Mouse (Mus musculus) cerebellum, postnatal 25 days (tissue): ENCODE results near the gene Vangl1.

Experiments
- DNase-seq, 2 experiments: peaks; one replicate each; pipeline ENCODE4 v3.0.0; 2021; ENCODE audit warnings: mixed read lengths in 2 of 2

The Vangl1 gene

GRCm38 (mm10) chr3:102197746-102198145 lies 6.7 kb downstream of the Vangl1 start:
- no peak for DNase-seq

DNA sequence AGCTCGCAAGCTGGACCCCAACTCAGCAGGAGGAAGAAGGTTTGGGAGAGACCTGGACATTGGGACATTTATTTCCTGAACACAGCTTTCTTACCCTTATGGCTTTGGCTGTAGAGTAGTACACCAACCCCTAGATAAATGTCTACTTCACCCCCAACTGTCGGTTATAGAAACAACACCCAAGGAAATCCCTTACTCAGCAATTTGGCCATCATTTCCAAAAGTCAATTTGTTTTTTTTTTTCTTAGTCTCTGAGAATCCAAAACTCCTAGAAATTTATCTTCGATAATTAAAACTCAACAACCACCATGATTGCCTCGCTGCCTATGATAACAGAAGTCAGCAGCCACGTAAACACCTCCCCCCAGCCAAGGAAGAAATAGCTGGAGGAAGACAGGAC lies 7.3 kb downstream of the Vangl1 start:
- DNase-seq: no peak

DNA sequence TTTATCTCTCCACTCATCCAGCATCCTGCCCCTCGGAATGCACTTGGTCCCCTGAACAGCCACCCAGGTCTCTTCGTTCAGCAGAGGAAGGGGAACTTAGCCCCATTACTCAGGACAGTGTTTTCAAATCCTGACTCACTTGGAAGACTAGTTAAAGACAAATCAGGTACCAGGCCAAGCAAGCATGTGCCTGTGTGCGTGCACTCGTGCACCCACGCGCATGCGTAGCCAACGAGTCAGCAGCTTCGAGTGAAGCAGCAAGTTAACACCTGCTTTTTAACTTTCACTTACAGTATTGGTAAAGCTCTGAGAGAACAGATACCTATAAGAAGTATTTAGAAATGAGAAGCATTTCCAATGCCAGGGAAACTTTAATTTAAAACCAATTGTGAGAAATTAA lies 8.3 kb downstream of the Vangl1 start:
- DNase-seq: no peak

- DNase-seq: no peak
Measured at GRCm38 (mm10) chr3:102195762-102196161, 8.7 kb downstream of the Vangl1 start.

DNA sequence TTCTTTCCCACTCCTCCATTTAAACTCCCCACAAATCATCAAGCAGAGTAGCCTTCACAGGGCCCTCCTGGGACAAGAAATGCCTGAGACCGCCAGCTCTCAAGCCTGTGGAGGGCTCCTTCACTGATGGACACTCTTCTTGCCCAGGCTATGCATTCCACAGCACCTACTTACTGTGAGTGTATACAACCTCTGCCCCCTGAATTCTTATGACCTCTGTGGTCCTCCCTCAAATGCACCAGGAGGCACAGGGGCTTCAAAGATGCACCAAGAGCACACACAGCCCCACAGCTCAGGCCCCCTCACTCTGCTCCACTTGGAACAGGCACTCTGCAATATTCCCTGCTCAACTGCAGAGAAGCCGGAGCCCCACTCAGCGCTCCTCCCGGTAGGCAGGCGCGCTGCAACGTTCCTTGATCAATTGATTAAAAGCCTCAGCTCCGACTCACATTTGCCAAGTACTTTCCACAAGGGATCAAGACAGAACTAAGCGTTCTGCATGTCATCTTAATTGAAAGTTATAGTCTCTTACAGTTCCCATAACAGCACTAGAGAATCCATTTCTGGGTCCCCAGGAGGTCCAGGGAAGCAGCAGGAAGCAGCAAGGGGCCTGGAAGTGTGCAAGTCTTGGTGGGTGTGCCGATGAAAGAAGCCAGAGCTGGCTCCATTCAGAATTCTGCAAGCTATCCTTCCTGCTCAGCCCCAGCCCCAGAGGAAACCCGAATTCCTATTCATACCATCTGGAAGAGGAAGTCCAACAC lies 10.0 kb downstream of the Vangl1 start:
- no peak for DNase-seq

DNA sequence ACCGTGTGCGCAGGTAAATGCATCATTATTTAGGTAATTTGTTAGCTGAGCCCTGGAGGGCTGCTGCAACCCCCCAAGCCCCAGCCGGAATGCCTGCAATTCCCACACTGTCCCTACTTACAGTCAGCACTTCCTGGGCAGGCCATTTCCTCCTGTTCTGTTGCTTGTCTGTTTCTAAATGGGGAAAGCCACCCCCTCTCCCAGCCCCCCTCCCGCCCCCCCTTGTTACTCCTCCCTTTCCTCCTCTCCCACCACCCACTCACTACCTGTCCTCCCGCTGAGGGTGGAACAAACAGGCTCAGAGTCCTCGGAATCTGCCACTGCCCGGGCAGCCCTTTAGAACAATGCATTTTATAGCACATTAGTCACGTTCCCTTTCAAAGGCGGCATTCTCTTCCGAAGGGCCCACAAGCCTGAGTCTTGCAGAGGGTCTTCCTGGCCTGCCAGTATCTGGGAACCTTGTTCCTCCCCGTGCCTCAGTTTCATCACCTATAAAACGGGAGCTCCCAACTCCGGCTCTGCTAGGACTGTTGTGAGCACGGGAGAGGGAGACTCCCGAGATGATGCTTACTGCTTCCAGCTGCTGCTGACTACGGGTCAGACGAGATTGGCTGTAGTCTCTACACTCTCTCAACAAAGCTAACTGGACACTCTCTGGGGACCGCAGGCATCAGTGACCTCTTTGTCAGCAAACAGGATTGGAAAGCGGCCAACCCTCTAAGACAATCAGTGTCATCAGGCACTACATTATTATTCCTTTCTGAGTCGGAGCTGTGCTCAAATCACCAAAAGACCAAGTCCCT lies 10.8 kb downstream of the Vangl1 start:
- DNase-seq: no peak

- no peak for DNase-seq
Measured at GRCm38 (mm10) chr3:102192621-102193020, 11.9 kb downstream of the Vangl1 start.

DNA sequence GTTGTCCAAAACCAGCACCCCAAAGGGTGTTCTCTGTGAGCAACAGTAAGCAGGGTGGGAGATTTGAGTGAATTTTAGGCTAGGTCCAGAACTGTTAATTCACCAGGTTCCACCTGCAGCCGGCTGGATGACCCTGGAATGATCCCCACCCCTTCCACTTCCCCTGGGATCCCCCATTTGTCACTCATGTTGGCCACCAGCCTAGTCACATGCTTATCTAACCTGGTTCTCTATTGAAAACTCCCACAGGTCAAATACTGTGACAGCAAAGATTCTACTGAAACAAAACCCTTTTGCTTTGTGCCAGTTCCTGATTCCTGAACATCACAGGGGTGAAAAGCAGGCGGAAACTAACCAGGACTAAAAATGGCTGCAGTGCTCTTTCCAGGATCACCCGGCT lies 12.9 kb downstream of the Vangl1 start:
- DNase-seq: no peak

GRCm38 (mm10) chr3:102190642-102191041 lies 13.9 kb downstream of the Vangl1 start:
- DNase-seq: no peak

GRCm38 (mm10) chr3:102190015-102190414 lies 14.5 kb downstream of the Vangl1 start:
- DNase-seq: no peak

DNA sequence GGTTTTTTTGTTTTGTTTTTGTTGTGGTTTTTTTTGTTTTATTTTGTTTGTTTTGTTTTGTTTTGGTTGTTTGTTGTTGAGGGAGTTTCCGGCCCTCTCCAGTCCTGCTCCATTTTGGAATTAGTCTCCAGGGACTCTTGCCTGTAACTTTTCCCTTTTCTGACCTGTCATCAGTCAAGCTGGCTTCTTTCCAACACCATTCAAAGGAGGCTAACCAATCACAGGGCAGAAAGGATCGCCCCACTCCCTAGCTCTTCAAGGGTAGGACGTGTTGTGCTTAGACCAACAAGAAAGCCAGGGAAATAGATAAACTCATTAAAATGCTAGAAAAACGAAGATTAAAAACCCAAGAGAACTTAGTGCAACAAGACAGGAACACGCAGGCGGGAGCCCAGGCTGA lies 15.5 kb downstream of the Vangl1 start:
- DNase-seq: no peak

DNA sequence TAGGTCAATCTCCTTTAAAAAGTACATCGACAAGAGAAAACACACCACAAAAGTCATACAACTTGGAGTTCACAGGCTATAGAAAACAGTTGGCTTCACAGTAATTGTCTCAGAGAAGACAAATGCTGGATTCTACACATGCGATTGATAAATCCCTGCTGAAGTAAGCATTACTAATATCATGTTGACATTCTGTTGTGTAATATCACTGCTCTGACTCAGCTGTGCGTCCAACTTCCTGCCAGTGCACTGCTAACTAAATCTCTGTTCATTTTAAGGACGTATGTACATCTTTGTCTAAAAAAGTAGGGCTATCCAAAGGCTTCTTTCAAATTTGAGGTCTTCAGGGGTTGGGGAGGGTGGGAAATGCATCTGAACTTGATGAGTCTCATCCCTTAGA lies 17.1 kb downstream of the Vangl1 start:
- DNase-seq: no peak

GRCm38 (mm10) chr3:102184721-102185120 lies 19.8 kb downstream of the Vangl1 start:
- no peak for DNase-seq

GRCm38 (mm10) chr3:102182601-102183000 lies 21.9 kb downstream of the Vangl1 start:
- DNase-seq: no peak

DNA sequence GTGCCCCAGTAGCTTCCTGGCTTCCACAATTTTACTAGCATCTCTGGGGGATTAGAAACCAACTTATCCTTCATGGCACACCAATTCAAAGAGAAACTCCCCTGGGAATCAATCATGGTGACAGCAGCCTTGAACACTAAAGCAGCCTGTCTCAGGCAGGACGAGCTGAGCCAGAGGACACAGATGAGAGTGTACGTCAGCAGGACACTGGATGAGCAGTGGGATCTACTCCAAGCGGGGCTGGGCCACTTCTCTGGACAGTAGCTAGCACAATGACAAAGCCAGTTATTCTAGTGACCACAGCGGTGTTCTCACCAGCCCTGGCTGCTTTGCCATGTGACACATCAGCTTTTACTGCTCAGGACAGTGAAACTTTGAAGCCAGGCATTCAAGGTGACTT lies 23.3 kb downstream of the Vangl1 start:
- no peak for DNase-seq

DNA sequence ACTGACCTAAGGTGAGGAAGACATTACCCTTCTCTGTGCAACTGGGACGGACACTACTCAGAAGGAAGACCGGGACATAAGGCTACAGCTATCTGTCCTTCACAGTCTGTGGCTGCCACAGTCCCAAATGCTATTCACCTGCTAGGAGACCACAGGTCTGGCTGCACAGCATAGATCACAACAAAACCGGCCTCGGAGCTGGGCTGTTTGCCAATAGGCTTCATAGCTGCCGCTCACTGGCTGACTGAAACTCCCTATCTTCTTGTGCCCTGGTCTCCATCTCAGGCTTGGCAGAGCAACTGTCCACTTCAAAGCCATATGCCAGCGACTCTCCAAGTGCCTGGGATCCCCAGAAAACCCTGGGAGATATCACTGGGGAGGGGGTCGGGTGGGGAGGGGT lies 23.7 kb downstream of the Vangl1 start:
- peak; percentile 59 to 77 for DNase-seq

DNA sequence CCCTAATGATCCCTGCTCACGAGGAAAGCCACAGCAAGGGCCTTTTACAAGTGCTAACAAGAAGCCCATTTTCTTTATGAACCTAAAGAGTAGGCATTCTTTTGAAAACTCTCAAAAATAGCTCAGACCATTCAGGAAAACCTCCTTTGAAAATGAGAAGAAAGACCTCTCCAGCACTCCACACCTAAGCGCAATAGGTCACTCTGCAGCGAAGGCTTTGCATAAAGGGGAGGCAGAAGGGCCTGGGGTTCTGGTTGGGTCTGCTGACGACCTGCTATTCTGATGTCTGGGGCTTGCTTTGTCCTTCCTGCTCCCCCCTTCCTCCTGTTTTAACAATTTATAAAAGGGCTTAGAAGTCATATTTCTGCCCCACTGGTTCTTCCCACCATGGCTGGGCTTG lies 24.6 kb downstream of the Vangl1 start:
- no peak for DNase-seq

- DNase-seq: no peak
Measured at GRCm38 (mm10) chr3:102177837-102178615, 26.5 kb downstream of the Vangl1 start.

- no peak for DNase-seq
Measured at GRCm38 (mm10) chr3:102176116-102176515, 28.4 kb downstream of the Vangl1 start.

- no peak for DNase-seq
Measured at GRCm38 (mm10) chr3:102175701-102176100, 28.8 kb downstream of the Vangl1 start.

GRCm38 (mm10) chr3:102174118-102174865 lies 30.2 kb downstream of the Vangl1 start:
- DNase-seq: no peak

DNA sequence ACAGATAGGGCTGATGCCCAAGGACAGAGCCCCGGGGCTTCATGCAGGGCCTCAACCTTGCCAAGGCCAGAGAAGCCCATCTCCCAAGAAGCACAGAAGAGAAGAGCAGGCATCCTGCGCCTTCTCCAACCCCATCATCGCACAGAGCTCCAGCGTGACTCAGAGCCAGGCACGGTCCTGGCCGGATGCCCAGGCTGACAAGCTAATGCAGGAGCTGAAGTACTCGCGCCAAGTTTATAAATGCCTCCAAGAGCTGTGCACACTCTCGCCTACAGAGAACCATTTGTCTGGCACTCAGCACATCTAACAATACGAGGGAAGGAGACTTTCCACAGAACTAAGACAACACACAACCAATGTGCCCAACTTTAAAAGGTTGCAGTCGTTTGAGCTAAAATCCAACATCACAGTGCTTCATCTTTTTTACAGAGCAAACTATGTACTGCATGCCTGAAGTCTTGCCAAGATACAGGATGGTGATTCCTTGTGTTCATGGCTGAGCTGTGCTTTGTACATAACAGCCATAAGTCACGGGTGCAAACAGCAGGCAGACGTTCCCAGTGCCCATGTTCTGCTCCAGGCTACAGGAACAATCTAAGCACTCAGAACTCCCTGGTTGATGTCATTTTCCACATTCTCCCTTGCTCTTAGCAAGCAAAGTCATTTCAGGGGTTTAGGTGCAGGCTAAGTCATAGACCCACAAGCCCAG lies 35.1 kb downstream of the Vangl1 start:
- peak; percentile 94 to 98 for DNase-seq
